Mouse (Mus musculus) naive thymus-derived CD4-positive, alpha-beta T cell, adult 5 months (primary cell): ENCODE results near the gene Htr7. TPM values are rescaled to one million over a fixed set of nuclear protein-coding genes. Genes with fewer than 3 reads are reported as not detected.

Experiments
- polyA plus RNA-seq: library from polyadenylated mRNA; unstranded; fragments of 100-300 nt; shearing (Covaris generic); gene quantifications from one replicate; pipeline ENCODE4 v1.2.1, GENCODE M21; 2017

Htr7 gene
- not detected for polyA plus RNA-seq

GRCm38 (mm10) chr19:36057231-36057811 is at the start of gene Htr7:
TSS of gene Htr7 (minus strand) at chr19:36057507.

GRCm38 (mm10) chr19:36083262-36084225 is 26.2 kb upstream of the Htr7 start, which contains the start of gene Rpp30:
TSS of gene Rpp30 (plus strand) at chr19:36083716.

Other genes starting within 250 kb of the Htr7 start
- gene Rpp30, start 26.2 kb upstream of the Htr7 start, polyA plus RNA-seq: 37.6 TPM
- gene Ankrd1, start 62.6 kb upstream of the Htr7 start, polyA plus RNA-seq: 0.19 TPM